Mouse (Mus musculus): ENCODE data around the gene Timp3. TPM values are rescaled to one million over a fixed set of nuclear protein-coding genes. Genes with fewer than 3 reads are reported as not detected.

Timp3 gene
- polyA plus RNA-seq, 1 experiment from 2014 or later, result 33.2 TPM

DNA sequence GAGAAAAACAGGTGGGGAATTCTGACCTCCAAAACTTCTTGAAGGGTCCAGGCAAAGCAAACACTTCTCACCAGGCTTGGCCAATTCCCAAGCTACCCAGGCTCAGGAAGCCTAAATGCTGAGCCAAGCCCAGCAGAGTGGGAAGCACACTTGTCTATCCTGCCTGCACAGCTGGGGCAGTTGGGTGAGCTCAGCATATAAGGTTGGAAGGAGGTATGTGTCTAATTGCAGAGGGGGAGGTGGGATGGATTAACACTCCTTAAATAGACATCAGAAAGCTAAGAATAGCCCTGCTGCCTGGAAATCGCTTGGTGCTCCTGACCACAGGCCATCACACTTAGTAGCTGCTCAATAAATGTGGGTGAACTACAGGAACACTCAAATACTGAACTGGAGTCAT lies 13.3 kb downstream of the Timp3 start:
- Histone ChIP-seq H3K9ac (ENCODE audit: low read depth, low read length) (no peak overlapping the region), H3K4me3 (ENCODE audit: low read depth, low read length) (no peak overlapping the region), H3K27me3 (replicated peaks; ENCODE audit: control insufficient read depth, insufficient read depth, low read length) (no peaks in the 10 kb centered on the region), H3K4me2 (no peak overlapping the region), H3K4me1 (replicated peaks; ENCODE audit: control insufficient read depth, insufficient read depth, low read length) (no peaks in the 10 kb centered on the region), H3K36me3 (ENCODE audit: control insufficient read depth, insufficient read depth, low read length) (no peaks in the 10 kb centered on the region), H3K9me3 (ENCODE audit: control insufficient read depth, low read length) (no peaks in the 10 kb centered on the region), H3K27ac (ENCODE audit: low read depth, low read length) (no peak overlapping the region)
- no peak for DNase-seq (ENCODE audit: low spot score)
- ATAC-seq (replicated peaks; ENCODE audit: low FRiP score), result no peak
- 45% methylated on average over 1 of the region's 1 CpGs for WGBS

DNA sequence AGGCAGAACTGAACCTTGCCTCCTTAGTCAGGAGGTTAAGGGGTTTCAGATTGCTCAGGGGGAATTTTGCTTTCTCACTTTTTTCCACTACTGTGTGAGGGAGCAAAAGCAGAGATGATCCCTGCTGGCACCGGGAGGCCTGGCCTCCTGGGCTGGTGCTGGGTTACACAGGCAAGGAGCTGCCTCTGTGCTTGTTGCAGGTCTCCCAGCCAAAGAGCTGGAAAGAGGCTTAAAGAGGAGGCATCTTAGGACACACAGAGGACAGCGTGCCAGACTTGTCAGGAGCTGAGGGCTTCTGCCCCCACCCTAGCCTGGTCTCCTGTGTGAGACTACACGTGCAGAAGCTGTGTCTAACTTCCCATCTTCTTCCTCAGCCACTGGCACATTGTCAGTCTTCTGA lies 15.3 kb downstream of the Timp3 start:
- no peaks in the 10 kb centered on the region for H3K4me1 ChIP-seq (replicated peaks; ENCODE audit: control insufficient read depth, insufficient read depth, low read length)
- no peaks in the 10 kb centered on the region for H3K9me3 ChIP-seq (ENCODE audit: control insufficient read depth, low read length)
- no peak overlapping the region for H3K4me3 ChIP-seq (ENCODE audit: low read depth, low read length)
- H3K27ac ChIP-seq (ENCODE audit: low read depth, low read length), result no peak overlapping the region
- no peak overlapping the region for H3K9ac ChIP-seq (ENCODE audit: low read depth, low read length)
- no peak overlapping the region for H3K4me2 ChIP-seq
- H3K36me3 ChIP-seq (ENCODE audit: control insufficient read depth, insufficient read depth, low read length), result no peaks in the 10 kb centered on the region
- ATAC-seq (replicated peaks; ENCODE audit: low FRiP score), result no peak
- no peak for DNase-seq (ENCODE audit: low spot score)
- no peaks in the 10 kb centered on the region for H3K27me3 ChIP-seq (replicated peaks; ENCODE audit: control insufficient read depth, insufficient read depth, low read length)
- WGBS, result 49% methylated on average over 3 of the region's 3 CpGs

DNA sequence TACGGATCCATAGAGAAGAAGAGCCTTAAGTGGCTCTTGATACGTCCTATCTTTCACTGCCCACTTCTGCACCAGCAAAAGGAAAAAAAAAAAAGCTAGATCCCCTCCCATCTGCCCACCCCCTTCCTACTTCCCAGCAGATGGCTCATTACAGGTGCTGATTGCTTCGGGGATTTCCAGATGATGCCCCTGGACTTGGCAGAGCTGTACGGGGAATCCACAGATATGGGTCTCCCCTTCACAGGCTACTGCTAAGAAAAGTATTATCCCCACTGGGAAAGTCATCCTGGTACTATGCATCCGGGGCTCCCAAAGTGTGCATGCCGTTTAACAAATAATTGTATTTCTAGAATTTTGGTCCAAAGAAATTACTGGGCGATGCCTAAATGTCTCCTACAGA lies 17.5 kb downstream of the Timp3 start:
- DNase-seq (ENCODE audit: low spot score) (no peak), ATAC-seq (replicated peaks; ENCODE audit: low FRiP score) (no peak)
- Histone ChIP-seq H3K27me3 (replicated peaks; ENCODE audit: control insufficient read depth, insufficient read depth, low read length) (no peaks in the 10 kb centered on the region), H3K27ac (ENCODE audit: low read depth, low read length) (no peak overlapping the region), H3K36me3 (ENCODE audit: control insufficient read depth, insufficient read depth, low read length) (no peaks in the 10 kb centered on the region), H3K4me2 (no peak overlapping the region), H3K9me3 (ENCODE audit: control insufficient read depth, low read length) (no peaks in the 10 kb centered on the region), H3K4me3 (ENCODE audit: low read depth, low read length) (no peak overlapping the region), H3K9ac (ENCODE audit: low read depth, low read length) (no peak overlapping the region), H3K4me1 (replicated peaks; ENCODE audit: control insufficient read depth, insufficient read depth, low read length) (no peaks in the 10 kb centered on the region)
- 83% methylated on average over 7 of the region's 7 CpGs for WGBS

DNA sequence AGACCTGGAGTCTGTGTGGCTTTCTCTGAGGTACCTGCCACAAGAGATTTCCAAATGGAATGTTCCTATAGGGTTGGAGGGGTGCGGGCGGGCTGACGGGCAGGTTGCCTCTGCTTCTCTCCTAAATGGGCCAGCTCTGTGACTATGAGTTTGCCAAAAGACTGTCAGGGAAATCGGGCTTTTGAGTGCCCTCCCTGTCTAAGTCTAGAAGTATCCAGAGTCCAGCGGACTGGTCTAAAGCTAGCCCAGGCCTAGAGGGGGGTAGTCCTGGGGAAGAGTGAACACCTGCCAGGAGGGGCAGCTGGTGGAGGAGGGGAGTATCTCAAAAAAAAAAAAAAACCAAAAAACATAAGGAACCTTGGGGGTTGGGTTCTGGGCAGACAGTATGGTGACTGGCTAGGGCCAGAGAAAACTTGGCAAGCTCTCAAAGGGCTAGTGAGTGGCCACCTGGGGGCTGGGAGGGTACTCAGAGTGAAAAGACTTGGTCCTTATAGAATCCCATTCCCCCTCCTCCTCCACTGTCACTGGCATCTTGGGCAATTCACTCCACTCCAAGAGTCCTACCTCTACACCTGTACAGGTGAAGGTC lies 18.5 kb downstream of the Timp3 start:
- Histone ChIP-seq H3K36me3 (ENCODE audit: control insufficient read depth, insufficient read depth, low read length) (no peaks in the 10 kb centered on the region), H3K9ac (ENCODE audit: low read depth, low read length) (no peak overlapping the region), H3K27me3 (replicated peaks; ENCODE audit: control insufficient read depth, insufficient read depth, low read length) (no peaks in the 10 kb centered on the region), H3K4me3 (ENCODE audit: low read depth, low read length) (no peak overlapping the region), H3K4me2 (no peak overlapping the region), H3K4me1 (replicated peaks; ENCODE audit: control insufficient read depth, insufficient read depth, low read length) (no peaks in the 10 kb centered on the region), H3K9me3 (ENCODE audit: control insufficient read depth, low read length) (no peaks in the 10 kb centered on the region), H3K27ac (ENCODE audit: low read depth, low read length) (no peak overlapping the region)
- no peak for ATAC-seq (replicated peaks; ENCODE audit: low FRiP score)
- WGBS, result 84% methylated on average over 5 of the region's 5 CpGs
- DNase-seq (ENCODE audit: low spot score), result no peak

DNA sequence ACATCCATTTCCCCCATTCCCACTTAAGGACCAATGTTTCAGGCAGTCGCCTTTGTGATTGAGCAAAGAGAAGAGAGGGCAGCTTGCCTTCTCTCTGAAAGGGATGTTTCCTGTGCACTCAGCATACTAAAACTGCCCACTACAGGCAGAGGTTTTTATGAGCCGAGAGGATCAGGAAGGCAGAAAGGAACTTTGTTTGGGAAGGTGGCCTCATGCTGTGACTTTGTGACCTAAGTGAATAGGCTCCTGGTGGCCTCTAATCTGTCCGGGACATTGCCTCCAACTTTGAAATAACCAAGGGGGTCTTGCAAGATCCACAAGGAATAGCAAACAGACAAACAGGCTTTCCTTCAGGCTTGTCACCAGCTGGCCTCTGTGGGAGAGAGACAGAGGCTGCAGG lies 19.4 kb downstream of the Timp3 start:
- H3K4me3 ChIP-seq (ENCODE audit: low read depth, low read length), result no peak overlapping the region
- 63% methylated on average over 3 of the region's 3 CpGs for WGBS
- no peaks in the 10 kb centered on the region for H3K27me3 ChIP-seq (replicated peaks; ENCODE audit: control insufficient read depth, insufficient read depth, low read length)
- H3K27ac ChIP-seq (ENCODE audit: low read depth, low read length), result no peak overlapping the region
- H3K4me1 ChIP-seq (replicated peaks; ENCODE audit: control insufficient read depth, insufficient read depth, low read length), result no peaks in the 10 kb centered on the region
- H3K9me3 ChIP-seq (ENCODE audit: control insufficient read depth, low read length), result no peaks in the 10 kb centered on the region
- H3K4me2 ChIP-seq, result no peak overlapping the region
- no peak for DNase-seq (ENCODE audit: low spot score)
- H3K36me3 ChIP-seq (ENCODE audit: control insufficient read depth, insufficient read depth, low read length), result no peaks in the 10 kb centered on the region
- H3K9ac ChIP-seq (ENCODE audit: low read depth, low read length), result no peak overlapping the region
- no peak for ATAC-seq (replicated peaks; ENCODE audit: low FRiP score)

DNA sequence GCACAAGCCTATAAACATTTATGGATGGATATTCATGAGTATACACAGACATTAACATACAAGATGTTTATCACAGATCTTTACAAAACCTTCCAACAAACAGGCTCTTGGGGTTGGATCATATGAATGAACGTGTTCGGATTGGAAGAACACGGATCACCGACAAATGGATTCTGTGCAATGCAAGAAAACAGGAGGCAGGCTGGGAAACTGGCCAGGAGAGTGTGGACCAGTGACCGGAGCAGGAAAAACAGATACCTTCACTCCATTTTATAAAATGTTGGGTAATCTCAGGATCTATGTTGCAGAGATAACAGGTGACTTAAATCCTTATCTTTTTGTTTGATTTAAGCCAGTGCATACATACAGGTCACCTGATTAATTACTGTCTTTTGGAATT lies 20.0 kb downstream of the Timp3 start:
- Histone ChIP-seq H3K27ac (ENCODE audit: low read depth, low read length) (no peak overlapping the region), H3K9ac (ENCODE audit: low read depth, low read length) (no peak overlapping the region), H3K4me2 (no peak overlapping the region), H3K9me3 (ENCODE audit: control insufficient read depth, low read length) (no peaks in the 10 kb centered on the region), H3K36me3 (ENCODE audit: control insufficient read depth, insufficient read depth, low read length) (no peaks in the 10 kb centered on the region), H3K4me3 (ENCODE audit: low read depth, low read length) (no peak overlapping the region), H3K27me3 (replicated peaks; ENCODE audit: control insufficient read depth, insufficient read depth, low read length) (no peaks in the 10 kb centered on the region), H3K4me1 (replicated peaks; ENCODE audit: control insufficient read depth, insufficient read depth, low read length) (no peaks in the 10 kb centered on the region)
- no peak for ATAC-seq (replicated peaks; ENCODE audit: low FRiP score)
- 90% methylated on average over 5 of the region's 5 CpGs for WGBS
- no peak for DNase-seq (ENCODE audit: low spot score)

DNA sequence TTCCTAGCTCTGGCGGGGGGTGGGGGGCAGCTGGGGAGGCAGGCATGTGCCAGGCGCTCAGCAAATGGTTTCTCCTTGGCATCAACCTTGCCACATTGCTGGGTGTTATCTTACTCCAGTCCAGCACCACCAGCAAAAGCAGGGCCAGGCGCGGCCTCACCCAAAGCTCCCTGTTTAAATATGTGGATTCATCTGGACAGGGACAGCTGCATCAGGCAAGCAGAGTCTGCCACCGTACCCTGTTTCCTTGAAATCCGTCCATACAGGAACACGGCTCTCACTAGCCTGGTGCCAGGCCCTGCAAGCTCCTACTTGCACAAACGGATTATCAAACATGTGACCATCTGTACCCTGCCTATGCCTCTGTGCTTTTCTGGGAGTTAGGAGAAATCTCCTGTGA lies 21.0 kb downstream of the Timp3 start:
- 82% methylated on average over 8 of the region's 8 CpGs for WGBS
- Histone ChIP-seq H3K36me3 (ENCODE audit: control insufficient read depth, insufficient read depth, low read length) (no peaks in the 10 kb centered on the region), H3K27ac (ENCODE audit: low read depth, low read length) (no peak overlapping the region)

DNA sequence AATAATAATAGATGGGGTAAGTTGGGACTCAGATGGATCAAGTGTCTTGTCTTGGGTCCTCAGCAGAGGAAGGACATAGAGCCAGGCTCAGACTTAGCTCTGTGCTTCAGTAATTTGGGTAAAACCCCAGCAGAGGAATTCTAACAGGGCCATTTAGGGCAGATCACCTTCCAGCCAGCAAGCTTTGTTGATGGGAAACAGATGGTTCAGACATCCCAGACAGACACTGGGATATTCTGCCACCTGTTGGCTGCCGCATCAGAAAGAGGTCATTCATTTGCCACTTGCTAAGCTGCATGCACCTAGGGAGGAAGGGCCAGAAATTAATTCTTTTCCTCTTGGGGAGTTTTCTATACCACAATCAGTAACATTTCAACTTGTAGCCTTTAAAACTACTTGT lies 21.8 kb downstream of the Timp3 start:
- H3K27ac ChIP-seq (ENCODE audit: low read depth, low read length), result no peak overlapping the region
- no peak overlapping the region for H3K4me2 ChIP-seq
- WGBS, result 59% methylated on average over 1 of the region's 1 CpGs
- H3K27me3 ChIP-seq (replicated peaks; ENCODE audit: control insufficient read depth, insufficient read depth, low read length), result no peaks in the 10 kb centered on the region
- no peak overlapping the region for H3K9ac ChIP-seq (ENCODE audit: low read depth, low read length)
- H3K9me3 ChIP-seq (ENCODE audit: control insufficient read depth, low read length), result no peaks in the 10 kb centered on the region
- H3K4me3 ChIP-seq (ENCODE audit: low read depth, low read length), result no peak overlapping the region
- H3K4me1 ChIP-seq (replicated peaks; ENCODE audit: control insufficient read depth, insufficient read depth, low read length), result no peaks in the 10 kb centered on the region
- DNase-seq (ENCODE audit: low spot score), result no peak
- no peak for ATAC-seq (replicated peaks; ENCODE audit: low FRiP score)
- no peaks in the 10 kb centered on the region for H3K36me3 ChIP-seq (ENCODE audit: control insufficient read depth, insufficient read depth, low read length)

More for the DNA sequence above, 21.0 kb downstream of the Timp3 start:
- H3K4me1 ChIP-seq (replicated peaks; ENCODE audit: control insufficient read depth, insufficient read depth, low read length), result no peaks in the 10 kb centered on the region
- no peak for ATAC-seq (replicated peaks; ENCODE audit: low FRiP score)
- H3K27me3 ChIP-seq (replicated peaks; ENCODE audit: control insufficient read depth, insufficient read depth, low read length), result no peaks in the 10 kb centered on the region
- no peak overlapping the region for H3K4me3 ChIP-seq (ENCODE audit: low read depth, low read length)
- no peaks in the 10 kb centered on the region for H3K9me3 ChIP-seq (ENCODE audit: control insufficient read depth, low read length)
- DNase-seq (ENCODE audit: low spot score), result no peak
- H3K4me2 ChIP-seq, result no peak overlapping the region
- no peak overlapping the region for H3K9ac ChIP-seq (ENCODE audit: low read depth, low read length)

DNA sequence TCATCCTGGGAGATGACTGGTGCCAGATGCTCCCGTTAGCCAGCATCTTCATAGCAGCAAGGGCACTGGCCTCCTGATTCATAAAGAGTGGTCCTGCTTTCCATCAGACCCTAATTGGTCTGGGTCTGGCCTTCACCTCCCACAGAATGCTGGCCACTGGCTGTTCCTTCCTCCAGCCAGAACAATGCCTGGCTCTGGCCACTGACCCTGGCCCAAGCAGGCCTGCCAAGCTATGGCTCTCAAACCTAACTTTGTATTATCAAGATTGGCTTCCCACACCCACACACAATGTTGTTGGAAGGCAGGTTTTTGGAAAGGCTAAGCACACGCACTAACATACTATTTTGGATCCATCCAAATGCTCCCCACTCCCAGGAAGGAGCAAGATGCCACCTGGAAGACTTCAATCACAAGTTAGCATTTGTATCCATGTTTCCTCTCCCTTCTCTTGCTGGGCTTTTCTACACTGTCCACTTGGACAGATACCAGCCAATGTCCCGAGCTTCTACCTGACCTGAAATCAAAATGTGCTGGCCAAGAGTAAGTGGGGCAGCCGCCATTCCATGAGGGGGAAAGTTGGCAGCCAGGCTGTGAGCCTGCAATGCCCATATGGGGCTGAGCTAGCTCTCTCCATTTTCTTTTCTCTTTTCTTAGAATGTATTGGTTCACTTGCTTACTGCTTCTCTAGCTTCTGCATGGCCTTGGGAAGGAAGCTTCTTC lies 23.3 kb downstream of the Timp3 start:
- Histone ChIP-seq H3K4me2 (no peak overlapping the region), H3K4me3 (ENCODE audit: low read depth, low read length) (no peak overlapping the region), H3K9ac (ENCODE audit: low read depth, low read length) (no peak overlapping the region), H3K36me3 (ENCODE audit: control insufficient read depth, insufficient read depth, low read length) (no peaks in the 10 kb centered on the region), H3K4me1 (replicated peaks; ENCODE audit: control insufficient read depth, insufficient read depth, low read length) (no peaks in the 10 kb centered on the region; the same call in 1 of the 2 replicates), H3K27ac (ENCODE audit: low read depth, low read length) (no peak overlapping the region), H3K9me3 (ENCODE audit: control insufficient read depth, low read length) (no peaks in the 10 kb centered on the region), H3K27me3 (replicated peaks; ENCODE audit: control insufficient read depth, insufficient read depth, low read length) (no peaks in the 10 kb centered on the region)
- 71% methylated on average over 4 of the region's 4 CpGs for WGBS
- DNase-seq (ENCODE audit: low spot score), result no peak
- ATAC-seq (replicated peaks; ENCODE audit: low FRiP score), result no peak
